Mouse (Mus musculus) kidney, postnatal 0 days (tissue): ENCODE results near the gene Dhx40. TPM values are rescaled to one million over a fixed set of nuclear protein-coding genes. Genes with fewer than 3 reads are reported as not detected.
A peak's percentile ranks its signal among the peaks of the same experiment; 100 is the strongest.
"Not testable (repeated sequence)": the region's sequence is repeated elsewhere in the genome, so short reads cannot be mapped to it uniquely, and the experiment has no call there.

ENCODE experiments used
- ATAC-seq: fragments of 200-750 bp; cut with Nextera tagmentation; replicated peaks from 2 replicates; pipeline ENCODE4 v1.8.0; 2017; ENCODE audit warnings: low read depth, moderate number of reproducible peaks, moderate TSS enrichment, moderate library complexity; ENCODE audit not compliant: low FRiP score
- DNase-seq: peaks from one replicate; pipeline ENCODE4 v3.0.0-alpha.2; 2016; ENCODE audit warnings: low spot score
- H3K27ac ChIP-seq: fragments of 300-500 bp; sonication (generic); 2 replicates; pipeline ENCODE4 v1.5.1; 2014; ENCODE audit warnings: mild to moderate bottlenecking
- H3K27me3 ChIP-seq: fragments of 300-500 bp; sonication (generic); 2 replicates; pipeline ENCODE4 v1.6.1; 2014; ENCODE audit warnings: low read length, mixed read lengths; ENCODE audit not compliant: insufficient read depth
- H3K36me3 ChIP-seq: fragments of 300-500 bp; sonication (generic); 2 replicates; pipeline ENCODE4 v1.6.1; 2014; ENCODE audit warnings: low read length, mixed read lengths; ENCODE audit not compliant: insufficient read depth
- H3K4me1 ChIP-seq: fragments of 300-500 bp; sonication (generic); replicated peaks from 2 replicates; pipeline ENCODE4 v1.6.1; 2014; ENCODE audit warnings: antibody characterized with exemption, low read length, mixed read lengths; ENCODE audit not compliant: insufficient read depth
- H3K4me2 ChIP-seq: fragments of 300-500 bp; sonication (generic); 2 replicates; pipeline ENCODE4 v1.6.1; 2014; ENCODE audit warnings: mild to moderate bottlenecking, low read length, moderate library complexity, mixed read lengths
- H3K4me3 ChIP-seq: fragments of 300-500 bp; sonication (generic); replicated peaks from 2 replicates; pipeline ENCODE4 v1.5.1; 2014; ENCODE audit warnings: low read depth, low read length
- H3K9ac ChIP-seq: fragments of 300-500 bp; sonication (generic); 2 replicates; pipeline ENCODE4 v1.6.1; 2014; ENCODE audit warnings: low read depth, low read length
- H3K9me3 ChIP-seq: fragments of 300-500 bp; sonication (generic); replicated peaks from 2 replicates; pipeline ENCODE4 v1.6.1; 2016; ENCODE audit warnings: low read length, inconsistent platforms, mixed read lengths
- CTCF ChIP-seq: IDR thresholded peaks from 2 replicates; pipeline ENCODE4 v1.5.1; 2016; ENCODE audit warnings: antibody characterized with exemption, low read depth, mild to moderate bottlenecking, moderate library complexity
- WGBS: fragments of 180-500 bp; shearing (Covaris S2); extraction: QIAGEN DNeasy Blood & Tissue Kit; methylation state at CpG from one replicate; pipeline ENCODE4 v1.1.7; 2014; 5-methylcytosine and 5-hydroxymethylcytosine counted together
- polyA plus RNA-seq: library from polyadenylated mRNA; unstranded; fragments of >200 nt; fragmentation: Nextera tagmentation; extraction: Ambion mirVana; gene quantifications from 2 replicates; pipeline ENCODE4 v1.2.1, GENCODE M21; 2015

Dhx40 gene
- polyA plus RNA-seq, 1 experiment from 2014 or later: 30.7 TPM

DNA sequence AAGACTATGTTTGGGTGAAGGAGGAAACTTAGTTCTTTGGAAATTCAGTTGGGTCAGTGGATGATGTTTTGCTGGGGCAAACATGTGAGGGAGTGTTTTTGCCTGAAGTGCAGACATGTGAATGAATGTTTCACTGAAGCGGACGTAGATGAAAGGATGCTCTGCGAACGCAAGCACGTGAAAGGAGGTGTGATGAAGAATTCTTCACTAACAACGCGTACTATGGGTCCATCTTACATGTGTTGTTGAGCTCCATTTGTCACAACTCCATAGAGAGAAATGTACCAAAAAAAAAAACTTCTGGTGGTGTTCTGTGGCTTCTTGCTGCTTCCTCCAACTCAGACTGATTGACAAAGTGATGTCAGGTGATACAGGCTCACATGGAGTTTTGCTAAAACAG, 15.0 kb upstream of the Dhx40 start:
- H3K4me3 ChIP-seq: no peak overlapping the region
- WGBS: 88% methylated on average over 7 of the region's 7 CpGs
- H3K9me3 ChIP-seq: no peaks in the 10 kb centered on the region
- no peaks in the 10 kb centered on the region for H3K4me1 ChIP-seq
- no peak overlapping the region for H3K9ac ChIP-seq
- no peak overlapping the region for H3K4me2 ChIP-seq
- no peak for TF ChIP-seq CTCF
- no peaks in the 10 kb centered on the region for H3K36me3 ChIP-seq
- ATAC-seq (no peak), DNase-seq (no peak)
- H3K27me3 ChIP-seq: no peaks in the 10 kb centered on the region
- no peak overlapping the region for H3K27ac ChIP-seq

- no peaks in the 10 kb centered on the region for H3K4me1 ChIP-seq
- no peaks in the 10 kb centered on the region for H3K9me3 ChIP-seq
- ATAC-seq (no peak), DNase-seq (no peak)
- H3K27me3 ChIP-seq: no peaks in the 10 kb centered on the region
- no peak overlapping the region for H3K4me2 ChIP-seq
- 61% methylated on average over 8 of the region's 8 CpGs for WGBS
- no peaks in the 10 kb centered on the region for H3K36me3 ChIP-seq
- no peak for TF ChIP-seq CTCF
- no peak overlapping the region for H3K4me3 ChIP-seq
- peak overlapping the region; percentile 42; the same call in 1 of the 2 replicates for H3K27ac ChIP-seq
- H3K9ac ChIP-seq: no peak overlapping the region
Measured at GRCm38 (mm10) chr11:86819536-86819935, 12.0 kb upstream of the Dhx40 start.

DNA sequence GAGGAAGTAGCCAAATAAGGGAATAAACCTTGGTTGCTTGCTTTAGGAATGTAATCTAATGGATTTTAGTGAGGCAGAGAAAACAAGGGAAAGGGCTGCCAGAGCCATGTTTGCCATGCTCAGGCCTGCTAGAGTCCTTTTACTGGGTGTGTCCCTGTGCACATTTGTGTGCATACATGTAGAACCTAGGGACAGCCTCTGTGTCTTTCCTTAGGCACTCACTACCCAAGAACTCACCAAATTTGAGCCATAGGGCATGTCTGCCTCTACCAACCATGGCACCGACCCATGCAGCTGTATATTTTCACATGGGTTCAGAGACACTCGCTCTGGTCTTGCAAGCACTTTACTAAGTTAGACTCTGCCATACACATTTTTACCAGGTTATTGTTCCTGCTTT, 11.4 kb upstream of the Dhx40 start:
- TF ChIP-seq CTCF: no peak
- H3K9me3 ChIP-seq: no peaks in the 10 kb centered on the region
- no peaks in the 10 kb centered on the region for H3K4me1 ChIP-seq
- peak overlapping the region; percentile 42; the same call in 1 of the 2 replicates for H3K27ac ChIP-seq
- no peaks in the 10 kb centered on the region for H3K36me3 ChIP-seq
- no peaks in the 10 kb centered on the region for H3K27me3 ChIP-seq
- no peak overlapping the region for H3K4me3 ChIP-seq
- H3K4me2 ChIP-seq: no peak overlapping the region
- ATAC-seq (no peak), DNase-seq (no peak)
- H3K9ac ChIP-seq: no peak overlapping the region
- 75% methylated on average over 2 of the region's 2 CpGs for WGBS

GRCm38 (mm10) chr11:86816288-86816687, 8.7 kb upstream of the Dhx40 start:
- not testable (repeated sequence) for H3K9ac ChIP-seq, H3K27me3 ChIP-seq, H3K4me2 ChIP-seq, H3K9me3 ChIP-seq, DNase-seq, H3K27ac ChIP-seq, H3K36me3 ChIP-seq, H3K4me1 ChIP-seq, ATAC-seq, H3K4me3 ChIP-seq
- WGBS: 89% methylated on average over 3 of the region's 3 CpGs

DNA sequence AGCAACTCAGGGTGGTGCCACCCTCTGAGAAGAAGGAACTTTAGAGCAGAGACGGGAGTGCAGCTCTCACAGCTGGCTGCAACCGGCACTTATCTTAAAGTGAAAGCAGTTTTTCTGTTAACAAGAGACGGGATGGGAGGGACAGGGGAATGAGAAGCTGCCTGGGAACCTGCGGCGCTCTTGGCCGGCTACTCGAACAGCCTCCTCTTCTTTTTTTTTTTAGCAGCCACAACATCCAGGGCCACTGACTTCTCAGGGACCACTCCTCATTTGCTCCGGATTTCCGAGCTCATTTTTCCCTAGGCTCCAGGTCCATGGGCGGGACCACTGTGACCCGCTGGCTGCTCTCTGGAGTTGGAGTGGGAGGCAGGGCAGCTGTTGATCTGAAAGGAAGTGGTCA, 6.9 kb upstream of the Dhx40 start:
- not testable (repeated sequence) for DNase-seq, H3K4me2 ChIP-seq, H3K4me3 ChIP-seq, H3K9ac ChIP-seq, ATAC-seq, H3K9me3 ChIP-seq, H3K27ac ChIP-seq, H3K27me3 ChIP-seq, H3K36me3 ChIP-seq, H3K4me1 ChIP-seq
- 3% methylated on average over 5 of the region's 11 CpGs for WGBS

- 49% methylated on average over 5 of the region's 11 CpGs for WGBS
Measured at GRCm38 (mm10) chr11:86813256-86813655, 5.7 kb upstream of the Dhx40 start.

GRCm38 (mm10) chr11:86811326-86811630, 3.7 kb upstream of the Dhx40 start:
- no peaks in the 10 kb centered on the region for H3K9me3 ChIP-seq
- no peaks in the 10 kb centered on the region for H3K27me3 ChIP-seq
- 90% methylated on average over 1 of the region's 1 CpGs for WGBS
- DNase-seq: no peak
- H3K9ac ChIP-seq: no peak overlapping the region
- ATAC-seq: no peak
- no peak for TF ChIP-seq CTCF
- H3K36me3 ChIP-seq: no peaks in the 10 kb centered on the region
- no peak overlapping the region for H3K4me2 ChIP-seq
- no peaks in the 10 kb centered on the region for H3K4me1 ChIP-seq
- H3K4me3 ChIP-seq: no peak overlapping the region
- no peak overlapping the region for H3K27ac ChIP-seq

More at GRCm38 (mm10) chr11:86813256-86813655, 5.7 kb upstream of the Dhx40 start:
- H3K4me2 ChIP-seq, H3K4me3 ChIP-seq, H3K36me3 ChIP-seq, DNase-seq, H3K27ac ChIP-seq, H3K9ac ChIP-seq, H3K9me3 ChIP-seq, H3K4me1 ChIP-seq, ATAC-seq, H3K27me3 ChIP-seq: not testable (repeated sequence)
